Mouse (Mus musculus): Measurements from ENCODE around the gene Tjap1.

The Tjap1 gene

DNA sequence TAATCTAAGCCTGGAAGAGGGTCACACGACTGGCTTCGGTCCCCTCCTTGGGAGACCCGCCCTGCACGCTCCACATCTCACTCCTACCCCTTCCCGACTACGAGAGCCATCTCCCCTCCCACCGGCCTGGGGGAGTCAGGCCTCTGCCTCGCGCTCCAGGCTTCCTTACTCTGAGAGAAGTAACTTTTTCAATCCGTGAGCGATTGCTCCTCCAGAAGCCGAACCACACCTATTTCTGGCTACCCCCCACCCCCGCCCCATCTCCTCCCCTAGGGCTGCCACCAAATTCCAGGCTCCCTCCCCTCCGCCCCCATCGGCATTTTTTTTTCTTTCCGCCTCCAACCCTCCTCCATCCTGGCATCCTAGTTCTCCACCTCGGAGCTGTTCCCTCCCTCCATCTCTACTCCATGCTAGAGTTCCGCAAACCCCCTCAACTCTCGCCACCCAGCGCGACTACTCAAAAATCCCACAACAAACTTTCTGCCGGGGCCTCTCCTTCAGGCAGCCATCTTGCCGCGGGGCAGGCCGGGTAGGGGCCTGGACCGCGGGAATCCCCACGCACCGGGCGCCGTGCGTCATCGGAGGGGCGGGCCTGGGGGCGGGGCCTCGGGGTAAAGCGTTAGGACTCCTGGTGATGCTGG is at the start of gene Tjap1:
TSS of gene Tjap1 (minus strand) at position 544 of the 641 bp plus-strand sequence.
- peak; percentile 79 for DNase-seq (ENCODE audit: low spot score)

GRCm38 (mm10) chr17:46328723-46329122 is 45.9 kb upstream of the Tjap1 start:
- no peak for DNase-seq (ENCODE audit: low spot score)

DNA sequence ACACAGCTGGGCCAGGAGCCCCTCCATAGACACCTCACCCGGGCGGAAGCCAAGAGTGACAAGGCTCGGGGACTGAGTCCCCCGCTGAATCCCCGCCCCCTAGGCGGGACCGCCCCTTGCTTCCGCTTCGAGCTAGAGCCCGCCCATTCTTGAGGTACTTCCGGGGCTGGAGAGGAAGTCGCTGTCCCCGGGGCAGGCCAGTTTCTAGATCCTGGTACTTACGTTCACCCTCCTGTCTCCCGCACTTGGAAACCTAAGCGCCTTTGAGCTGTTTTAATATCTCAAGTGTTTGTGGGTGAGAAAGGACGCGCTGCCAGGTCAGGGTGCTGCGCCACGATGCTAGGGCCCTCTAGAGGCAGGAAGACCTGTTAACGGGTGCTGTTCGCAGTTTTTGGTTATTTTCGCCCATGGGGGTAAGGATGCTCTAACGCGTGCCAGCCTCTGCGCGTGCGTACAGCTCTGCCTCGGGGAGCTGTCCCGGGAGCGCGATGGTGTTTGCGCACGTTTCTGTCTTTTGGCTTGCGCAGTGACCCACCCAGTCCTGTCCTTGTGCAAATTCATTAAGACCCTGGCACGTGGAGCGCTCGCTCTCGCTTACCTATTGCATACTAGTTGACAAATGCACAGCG is 45.2 kb upstream of the Tjap1 start, which contains the start of gene Abcc10:
TSS of gene Abcc10 (minus strand) at position 447 of the 629 bp plus-strand sequence.
- DNase-seq (ENCODE audit: low spot score) = peak; percentile 93

DNA sequence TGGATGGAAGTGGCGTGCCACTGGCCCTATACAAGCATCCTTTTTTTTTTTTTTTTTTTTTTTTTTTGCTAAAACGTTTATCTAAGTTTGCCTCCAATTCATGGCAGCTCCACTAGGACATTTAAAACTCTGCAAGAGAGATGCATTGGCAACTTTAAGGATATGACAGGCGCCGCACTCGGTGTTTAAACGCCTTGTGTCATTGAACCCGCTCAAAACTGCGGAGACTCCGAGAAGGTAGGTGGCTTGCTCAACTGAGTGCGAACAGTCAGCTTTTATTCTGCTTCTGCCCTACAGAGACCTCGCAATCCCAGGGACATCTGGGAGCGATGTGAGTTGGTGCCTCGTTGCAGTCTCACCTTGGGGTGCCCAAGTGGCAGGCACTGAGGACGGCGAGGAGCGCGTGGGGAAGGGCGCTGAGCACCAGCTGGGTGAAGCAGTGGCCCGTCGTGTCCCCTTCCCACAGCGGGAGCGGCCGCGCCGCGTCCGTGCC is 44.6 kb upstream of the Tjap1 start:
- DNase-seq (ENCODE audit: low spot score) = no peak

DNA sequence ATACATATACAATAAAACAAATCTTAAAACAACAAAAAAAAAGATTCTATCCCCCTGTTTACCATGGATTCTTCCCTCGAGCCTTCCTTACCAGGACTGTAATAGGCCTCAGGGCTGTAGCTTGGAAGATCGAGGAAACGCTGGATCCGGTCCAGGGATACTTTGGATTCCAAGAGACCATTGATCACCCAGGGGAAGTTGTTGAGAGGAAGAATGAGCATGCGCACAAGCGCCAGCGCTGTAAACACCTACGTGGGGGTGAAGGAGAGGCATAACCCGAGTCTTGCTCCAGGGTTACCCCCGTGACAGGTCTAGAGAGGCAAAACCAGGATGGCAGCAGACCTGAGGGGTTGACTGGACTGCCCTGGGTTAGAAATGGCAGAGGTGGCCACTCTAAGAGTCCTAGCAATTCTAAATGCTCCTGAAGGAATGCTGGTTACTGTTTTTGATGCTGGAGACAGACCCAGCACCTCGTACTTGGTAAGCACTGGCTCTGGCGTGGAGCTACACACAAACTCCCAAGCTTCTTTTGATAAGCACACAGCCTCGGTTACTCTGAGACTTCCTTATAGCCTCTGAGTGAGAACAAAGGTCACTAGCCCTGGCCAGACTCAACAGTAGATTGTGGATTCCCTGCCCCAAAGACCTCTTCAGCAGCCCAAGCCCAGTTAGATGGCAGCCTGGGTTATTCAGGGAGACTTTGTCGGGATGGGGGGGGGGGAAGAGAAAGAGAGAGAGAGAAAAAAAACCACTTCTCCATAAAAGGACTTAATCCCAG is 39.4 kb upstream of the Tjap1 start:
- DNase-seq (ENCODE audit: low spot score) = no peak

GRCm38 (mm10) chr17:46320492-46320891 is 37.7 kb upstream of the Tjap1 start:
- no peak for DNase-seq (ENCODE audit: low spot score)

DNA sequence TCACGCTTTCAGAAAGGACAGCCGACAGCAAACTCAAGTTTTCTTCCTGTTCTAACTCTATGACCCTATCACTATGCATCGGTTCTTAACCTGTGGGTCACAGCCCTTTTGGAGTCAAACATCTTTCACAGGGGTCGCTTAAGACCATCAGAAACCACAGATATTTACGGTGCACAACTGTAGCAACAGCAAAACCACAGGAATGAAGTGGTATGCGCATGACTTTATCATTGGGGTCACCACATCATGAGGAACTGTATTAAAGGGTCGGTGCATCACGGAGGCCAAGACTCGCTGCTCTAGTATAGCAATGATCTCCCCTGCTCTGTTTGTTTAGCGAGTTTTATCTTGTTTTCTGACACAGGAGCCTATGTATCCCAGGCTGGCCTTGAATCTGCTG is 33.0 kb upstream of the Tjap1 start:
- DNase-seq (ENCODE audit: low spot score) = no peak

GRCm38 (mm10) chr17:46313135-46313715 is 30.4 kb upstream of the Tjap1 start:
- no peak for DNase-seq (ENCODE audit: low spot score)

- no peak for DNase-seq (ENCODE audit: low spot score)
These were observed 27.7 kb upstream of the Tjap1 start for GRCm38 (mm10) chr17:46310515-46310914.

DNA sequence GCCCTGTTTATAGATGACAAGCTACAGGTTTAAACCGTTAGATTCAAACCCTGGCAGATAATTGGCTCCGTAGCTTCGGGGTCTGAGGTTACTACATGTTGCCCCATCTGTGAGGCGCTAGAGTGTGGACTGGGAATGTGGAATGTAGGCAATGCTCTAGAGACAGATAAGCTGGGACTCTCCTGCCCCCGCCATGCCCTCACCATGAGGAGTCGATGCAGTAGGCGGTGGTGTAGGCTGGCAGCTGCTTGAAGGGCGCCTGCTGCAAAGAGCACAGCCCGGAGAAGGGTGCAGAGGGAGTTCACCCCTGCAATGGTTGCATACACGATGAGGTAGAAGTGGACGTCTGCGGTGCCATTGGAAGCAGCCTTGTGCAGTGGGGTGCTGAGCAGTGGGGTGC is 27.0 kb upstream of the Tjap1 start:
- no peak for DNase-seq (ENCODE audit: low spot score)

DNA sequence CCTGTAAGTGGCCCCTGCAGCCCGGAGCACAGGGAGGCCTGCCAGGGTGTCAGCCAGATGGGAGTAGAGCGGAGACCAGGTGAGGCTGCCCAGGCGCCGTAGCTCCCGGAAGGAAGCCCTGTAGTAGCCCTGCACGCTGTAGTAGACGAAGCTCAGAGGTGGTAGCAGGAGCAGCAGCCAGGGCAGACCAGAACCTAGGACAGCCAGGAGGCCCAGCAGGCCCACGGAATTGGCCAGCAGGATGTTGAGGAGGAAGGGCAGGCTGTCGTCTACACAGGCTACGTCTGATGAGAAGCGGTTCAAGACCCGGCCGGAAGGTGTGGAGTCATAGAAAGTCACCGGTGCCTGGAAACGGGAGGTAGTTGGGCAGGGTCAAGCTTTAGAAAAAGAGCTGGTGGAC is 24.1 kb upstream of the Tjap1 start:
- DNase-seq (ENCODE audit: low spot score) = no peak

- no peak for DNase-seq (ENCODE audit: low spot score)
These were observed 21.4 kb upstream of the Tjap1 start for GRCm38 (mm10) chr17:46304184-46304583.

DNA sequence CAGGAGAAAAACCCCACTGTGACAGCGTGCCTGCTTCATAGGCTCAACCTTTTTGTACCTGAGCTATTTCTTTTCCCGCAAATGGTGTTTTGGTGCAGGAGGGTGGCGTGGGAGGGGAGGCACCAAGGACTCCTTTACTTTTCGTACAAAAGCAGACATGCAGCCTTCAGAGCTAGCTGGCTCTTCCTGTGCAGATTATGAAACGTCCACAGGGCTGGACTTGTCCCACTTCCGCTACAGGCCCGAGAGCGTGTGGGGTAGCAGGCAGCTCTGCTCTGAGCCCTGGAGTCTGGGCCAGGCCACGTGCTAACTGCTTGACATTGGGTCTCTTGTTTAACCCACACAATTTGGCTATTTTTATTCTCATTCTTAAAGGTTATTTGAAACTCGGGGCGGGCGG is 19.1 kb upstream of the Tjap1 start:
- DNase-seq (ENCODE audit: low spot score) = no peak

DNA sequence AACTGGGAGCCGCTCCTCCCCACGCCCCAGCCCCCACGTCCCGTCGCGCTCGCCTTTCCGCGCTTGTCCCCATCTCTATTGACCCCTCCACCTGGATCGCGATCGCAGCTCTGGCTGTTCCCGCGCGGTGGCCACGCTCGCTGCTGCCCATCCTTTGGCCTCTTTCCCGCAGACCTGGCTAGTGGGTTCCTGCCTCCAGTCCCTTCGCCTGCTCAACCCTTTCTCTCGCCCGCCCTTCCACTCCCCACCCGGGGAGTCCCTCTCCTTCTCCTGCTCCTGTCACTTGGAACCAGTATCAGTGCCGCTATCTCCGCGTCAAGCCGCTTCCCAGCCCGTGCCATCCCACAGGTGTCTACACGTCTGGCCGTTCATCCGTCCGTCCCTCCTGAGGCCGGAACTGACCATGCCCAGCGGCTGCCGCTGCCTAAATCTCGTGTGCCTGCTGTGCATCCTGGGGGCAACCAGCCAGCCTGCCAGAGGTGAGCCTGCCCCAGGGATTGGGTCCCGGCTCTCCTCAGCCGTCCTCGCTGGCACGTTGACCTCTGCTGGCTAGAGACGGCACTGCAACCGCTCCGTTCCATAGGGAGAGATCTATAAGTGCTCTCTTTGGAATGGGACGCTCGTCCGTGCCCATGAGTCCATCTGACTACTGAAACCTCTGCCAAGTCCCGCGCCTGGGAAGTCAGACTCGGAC is 15.5 kb upstream of the Tjap1 start:
- DNase-seq (ENCODE audit: low spot score) = peak; percentile 58

- no peak for DNase-seq (ENCODE audit: low spot score)
These were observed 14.8 kb upstream of the Tjap1 start, which contains the start of gene Dlk2 for GRCm38 (mm10) chr17:46297364-46298219. Gene Dlk2 (plus strand): TSS chr17:46297421.

DNA sequence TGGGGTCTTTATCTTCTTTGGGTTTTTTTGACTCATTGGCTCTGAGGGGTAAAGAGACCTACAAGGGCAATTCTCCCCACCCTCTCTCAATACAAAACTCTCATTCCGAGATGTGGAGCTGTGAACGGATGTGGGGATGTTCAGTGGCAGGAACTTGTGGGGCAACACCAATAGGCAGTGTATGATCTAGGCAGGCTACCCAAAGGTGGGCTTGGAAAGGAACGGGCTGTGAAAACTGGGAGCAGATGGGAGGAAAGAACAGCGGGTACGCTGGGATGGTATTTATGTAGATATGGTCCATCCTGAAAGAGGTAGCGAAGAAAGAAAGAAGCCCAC is 14.2 kb upstream of the Tjap1 start:
- no peak for DNase-seq (ENCODE audit: low spot score)

- no peak for DNase-seq (ENCODE audit: low spot score)
These were observed 13.8 kb upstream of the Tjap1 start for GRCm38 (mm10) chr17:46296601-46297000.

- DNase-seq (ENCODE audit: low spot score) = no peak
These were observed 4.9 kb upstream of the Tjap1 start for GRCm38 (mm10) chr17:46287678-46288095.

GRCm38 (mm10) chr17:46285407-46285806 is 2.6 kb upstream of the Tjap1 start:
- no peak for DNase-seq (ENCODE audit: low spot score)

DNA sequence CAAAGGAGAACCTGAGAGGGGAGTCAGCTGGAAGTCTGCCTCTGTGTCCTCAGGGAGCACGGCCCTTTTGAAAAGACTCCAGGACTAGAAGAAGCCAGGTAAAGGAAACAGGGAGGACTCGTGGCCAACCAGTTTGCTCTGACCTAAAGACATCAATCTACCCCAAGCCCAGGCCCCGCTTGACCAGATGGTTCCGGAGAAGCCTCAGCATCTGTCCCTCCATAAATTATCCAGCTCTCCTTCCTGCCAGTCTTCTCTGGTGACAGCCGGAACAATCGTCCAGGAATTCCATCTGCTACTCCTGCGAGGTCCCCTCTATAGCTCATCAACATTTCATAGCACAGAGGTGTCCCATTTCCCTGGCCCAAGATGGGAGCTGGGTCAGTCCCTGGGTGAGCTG is 1.8 kb upstream of the Tjap1 start:
- DNase-seq (ENCODE audit: low spot score) = no peak

DNA sequence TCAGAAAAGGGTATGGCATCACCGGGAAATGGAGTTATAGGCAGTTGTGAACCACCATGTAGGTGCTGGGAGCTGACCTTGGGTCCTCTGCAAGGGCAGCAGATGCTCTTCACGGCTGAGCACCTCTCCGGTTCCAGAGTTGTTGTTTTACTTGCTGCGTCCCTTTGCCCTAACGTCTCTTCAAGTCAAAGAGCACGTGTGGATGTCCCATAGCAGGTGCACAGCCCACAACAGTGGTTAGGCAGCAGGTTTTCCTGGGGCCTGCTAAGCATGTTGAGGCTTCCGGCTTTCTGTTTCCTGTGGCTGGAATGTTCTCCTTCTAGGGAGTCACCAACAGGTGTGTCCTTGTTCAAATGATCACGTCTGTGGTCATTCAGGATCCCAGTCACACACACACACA is 1.1 kb upstream of the Tjap1 start:
- DNase-seq (ENCODE audit: low spot score) = no peak

All from ovary, adult 18-20 months (tissue).